Mouse (Mus musculus) testis, adult 2 months (tissue): ENCODE measurements around the gene Rnf135. TPM values are rescaled to one million over a fixed set of nuclear protein-coding genes. Genes with fewer than 3 reads are reported as not detected.

Source experiments
- H3K27ac ChIP-seq: fragments of 200-500 bp; 2 replicates; pipeline ENCODE4 v1.5.1; 2012; ENCODE audit warnings: low read depth, low read length; ENCODE audit not compliant: control insufficient read depth, insufficient read depth
- H3K27me3 ChIP-seq: fragments of 200-500 bp; 2 replicates; pipeline ENCODE4 v1.6.1; 2012; ENCODE audit warnings: mild to moderate bottlenecking, low read length, moderate library complexity; ENCODE audit not compliant: control insufficient read depth, insufficient read depth
- H3K36me3 ChIP-seq: fragments of 200-500 bp; 2 replicates; pipeline ENCODE4 v1.6.1; 2012; ENCODE audit warnings: mild to moderate bottlenecking, low read length; ENCODE audit not compliant: control insufficient read depth, insufficient read depth
- H3K4me1 ChIP-seq: fragments of 200-500 bp; 2 replicates; pipeline ENCODE4 v1.6.1; 2012; ENCODE audit warnings: low read length; ENCODE audit not compliant: control insufficient read depth, insufficient read depth
- H3K4me3 ChIP-seq: fragments of 200-500 bp; 2 replicates; pipeline ENCODE4 v1.5.1; 2012; ENCODE audit warnings: low read depth, mild to moderate bottlenecking, low read length, moderate library complexity, mixed read lengths; ENCODE audit not compliant: control insufficient read depth
- CTCF ChIP-seq: fragments of 200-500 bp; IDR thresholded peaks from 2 replicates; pipeline ENCODE4 v1.5.1; 2012; ENCODE audit warnings: low read depth, mild to moderate bottlenecking, inconsistent platforms, low read length, moderate library complexity; ENCODE audit not compliant: control insufficient read depth, insufficient read depth, insufficient replicate concordance
- POLR2A ChIP-seq: fragments of 200-500 bp; IDR thresholded peaks from 2 replicates; pipeline ENCODE4 v1.6.1; 2012; ENCODE audit warnings: low read depth, mild to moderate bottlenecking, inconsistent platforms, low read length, moderate library complexity; ENCODE audit not compliant: control insufficient read depth
- polyA plus RNA-seq: library from polyadenylated mRNA; depleted of rRNA; stranded (reverse); fragments of >200 nt; gene quantifications from 2 replicates; pipeline ENCODE4 v1.2.3, GENCODE M21; 2012; rRNA removed

Gene Rnf135
- polyA plus RNA-seq, 1 experiment, result 3.9 TPM

- no peaks in the 10 kb centered on the region; the same call in 1 of the 2 replicates for H3K36me3 ChIP-seq
These were observed 53.6 kb downstream of the Rnf135 start for GRCm38 (mm10) chr11:80237278-80237677.

GRCm38 (mm10) chr11:80238306-80238705 is 54.7 kb downstream of the Rnf135 start:
- Histone ChIP-seq H3K27ac (no peak overlapping the region), H3K27me3 (no peaks in the 10 kb centered on the region), H3K4me1 (no peaks in the 10 kb centered on the region), H3K4me3 (no peak overlapping the region), H3K36me3 (no peaks in the 10 kb centered on the region; the same call in 1 of the 2 replicates)
- TF ChIP-seq POLR2A (no peak), CTCF (no peak)

More at GRCm38 (mm10) chr11:80237278-80237677, 53.6 kb downstream of the Rnf135 start:
- H3K27me3 ChIP-seq, result no peaks in the 10 kb centered on the region
- H3K4me1 ChIP-seq, result no peaks in the 10 kb centered on the region
- no peak overlapping the region for H3K27ac ChIP-seq
- TF ChIP-seq POLR2A, result no peak
- TF ChIP-seq CTCF, result no peak
- H3K4me3 ChIP-seq, result peak overlapping the region; percentile 57

GRCm38 (mm10) chr11:80247026-80247425 is 63.4 kb downstream of the Rnf135 start:
- TF ChIP-seq POLR2A (no peak), CTCF (no peak)
- Histone ChIP-seq H3K4me1 (no peaks in the 10 kb centered on the region), H3K27me3 (no peaks in the 10 kb centered on the region), H3K27ac (no peak overlapping the region), H3K36me3 (peaks cover 2% of the 10 kb centered on the region; the same call in 1 of the 2 replicates), H3K4me3 (no peak overlapping the region)

GRCm38 (mm10) chr11:80248531-80248930 is 64.9 kb downstream of the Rnf135 start:
- Histone ChIP-seq H3K27me3 (no peaks in the 10 kb centered on the region), H3K4me3 (no peak overlapping the region), H3K27ac (no peak overlapping the region), H3K36me3 (peaks cover 2% of the 10 kb centered on the region; the same call in 1 of the 2 replicates), H3K4me1 (no peaks in the 10 kb centered on the region)
- TF ChIP-seq CTCF, result no peak
- TF ChIP-seq POLR2A, result no peak

Other genes starting within 250 kb of the Rnf135 start
- gene Utp6, start 221.5 kb upstream of the Rnf135 start, polyA plus RNA-seq, result 2.2 and 2.7 TPM in 2 replicates
- 4.8 and 6.4 TPM in 2 replicates for gene Suz12, start 190.7 kb upstream of the Rnf135 start, polyA plus RNA-seq
- gene Crlf3, start 102.9 kb upstream of the Rnf135 start, polyA plus RNA-seq, result 5.0 and 6.3 TPM in 2 replicates
- gene Atad5, start 94.5 kb upstream of the Rnf135 start, polyA plus RNA-seq, result 0.83 and 1.2 TPM in 2 replicates
- gene Tefm, start 41.7 kb upstream of the Rnf135 start, polyA plus RNA-seq, result 3.7 and 4.2 TPM in 2 replicates
- 0.86 and 0.96 TPM in 2 replicates for gene Adap2, start 29.7 kb upstream of the Rnf135 start, polyA plus RNA-seq
- 30.3 and 35.5 TPM in 2 replicates for gene Rhot1, start 25.2 kb downstream of the Rnf135 start, polyA plus RNA-seq
- gene Rhbdl3, start 117.1 kb downstream of the Rnf135 start, polyA plus RNA-seq, result 0.54 and 0.78 TPM in 2 replicates
- 1.7 and 2.1 TPM in 2 replicates for gene 5730455P16Rik, start 194.2 kb downstream of the Rnf135 start, polyA plus RNA-seq
- 70.5 and 80.4 TPM in 2 replicates for gene Zfp207, start 199.4 kb downstream of the Rnf135 start, polyA plus RNA-seq
- gene Psmd11, start 244.8 kb downstream of the Rnf135 start, polyA plus RNA-seq, result 55.2 and 61.4 TPM in 2 replicates